Mouse (Mus musculus) cortical plate, adult 2 months (tissue): ENCODE results near the gene Poln.

Experiments
- CTCF ChIP-seq: fragments of 200-500 bp; IDR thresholded peaks from 2 replicates; pipeline ENCODE4 v1.5.1; 2011; ENCODE audit warnings: mild to moderate bottlenecking, control low read depth, low read length; ENCODE audit not compliant: insufficient read depth; ENCODE audit errors: extremely low read depth
- POLR2A ChIP-seq: fragments of 200-500 bp; IDR thresholded peaks from 2 replicates; pipeline ENCODE4 v1.6.1; 2011; ENCODE audit warnings: mild to moderate bottlenecking, low read length, control low read depth; ENCODE audit not compliant: insufficient read depth; ENCODE audit errors: extremely low read depth

- TF ChIP-seq CTCF (no peak), POLR2A (no peak)
Measured at GRCm38 (mm10) chr5:34196423-34196822, 27.2 kb upstream of the Poln start.
